In genomic region chr7:128344928-128345653, GRCm38 (mm10) we compare ENCODE assay signal across 8 mouse cellular contexts. TPM values are rescaled to one million over a fixed set of nuclear protein-coding genes. Genes with fewer than 3 reads are reported as not detected.
A peak's percentile ranks its signal among the peaks of the same experiment; 100 is the strongest.
DNase-seq lines count a peak whose midpoint lies in the region; ATAC-seq and TF ChIP-seq lines count a peak whose summit lies in the region.

No protein-coding gene starts in this region.

- ATAC-seq in forebrain, embryonic 13.5 days = peak; percentile 58
- ATAC-seq in hematopoietic stem cell, adult 5-6 weeks (replicated peaks in 1 of 2; ENCODE audit: insufficient read depth in 1 of 2, low FRiP score in 2 of 2, low TSS enrichment in 1 of 2, low read depth in 1 of 2, poor library complexity in 2 of 2, severe bottlenecking in 2 of 2) = peak; percentile 81 to 87
- peak; percentile 79 for ATAC-seq in lung, postnatal 0 days

- no peak overlapping the region for H3K27ac ChIP-seq in MEL (ENCODE audit: control insufficient read depth, low read depth, low read length)
- H3K27ac ChIP-seq in forebrain, embryonic 13.5 days = no peak overlapping the region
- H3K27ac ChIP-seq in lung, postnatal 0 days (ENCODE audit: low read length) = no peak overlapping the region

- no peak overlapping the region for H3K4me3 ChIP-seq in MEL (ENCODE audit: control insufficient read depth in 1 of 2, insufficient read depth in 1 of 2, low read depth in 2 of 2, low read length in 2 of 2)
- no peak overlapping the region for H3K4me3 ChIP-seq in forebrain, embryonic 13.5 days
- no peak overlapping the region for H3K4me3 ChIP-seq in lung, postnatal 0 days (ENCODE audit: low read depth, low read length)

- no peaks in the 10 kb centered on the region for H3K79me2 ChIP-seq in MEL (ENCODE audit: control insufficient read depth, insufficient read depth, low read length, poor library complexity)

- 70% methylated on average over 6 of the region's 6 CpGs for WGBS in forebrain, embryonic 13.5 days
- WGBS in lung, postnatal 0 days = 54% methylated on average over 6 of the region's 6 CpGs

- no peak overlapping the region for H3K4me2 ChIP-seq in forebrain, embryonic 13.5 days
- no peak overlapping the region for H3K4me2 ChIP-seq in lung, postnatal 0 days (replicated peaks; ENCODE audit: low read depth, low read length)

- no peaks in the 10 kb centered on the region for H3K36me3 ChIP-seq in MEL (ENCODE audit: control insufficient read depth in 1 of 2, insufficient read depth in 2 of 2, low read length in 2 of 2)
- no peaks in the 10 kb centered on the region for H3K36me3 ChIP-seq in forebrain, embryonic 13.5 days (ENCODE audit: poor library complexity, severe bottlenecking)
- H3K36me3 ChIP-seq in lung, postnatal 0 days (ENCODE audit: insufficient read depth, low read length) = no peaks in the 10 kb centered on the region

- peak; percentile 96 to 100 (median 99) for TF ChIP-seq CTCF in MEL (IDR thresholded peaks at IDR 0.05 in 2 of 3, conservative IDR thresholded peaks at IDR 0.05 in 1 of 3; ENCODE audit: control insufficient read depth in 1 of 3, insufficient read depth in 1 of 3, low read depth in 2 of 3, low read length in 3 of 3, poor library complexity in 1 of 3, severe bottlenecking in 1 of 3)
- peak; percentile 99 for TF ChIP-seq CTCF in lung, postnatal 0 days (IDR thresholded peaks at IDR 0.05)

- DNase-seq in MEL (ENCODE audit: low read depth, low spot score) = peak; percentile 77
- peak; percentile 58 for DNase-seq in c-Kit-positive CD71-negative TER-119-negative erythroid progenitor cells, embryonic 14.5 days (ENCODE audit: low read depth)
- peak; percentile 78 to 84 for DNase-seq in layer of hippocampus, postnatal 10 days (ENCODE audit: low spot score in 2 of 2)
- peak; percentile 87 for DNase-seq in lung, postnatal 0 days (ENCODE audit: low spot score)
- peak; percentile 57 for DNase-seq in right cerebral cortex, adult 18-20 months
- peak; percentile 58 for DNase-seq in urinary bladder, adult 2 months (ENCODE audit: low spot score)

- H3K4me1 ChIP-seq in MEL (ENCODE audit: control insufficient read depth in 1 of 2, insufficient read depth in 2 of 2, low read length in 2 of 2) = no peaks in the 10 kb centered on the region
- H3K4me1 ChIP-seq in forebrain, embryonic 13.5 days = peaks cover 6% of the 10 kb centered on the region
- no peaks in the 10 kb centered on the region for H3K4me1 ChIP-seq in lung, postnatal 0 days (ENCODE audit: insufficient read depth, low read depth, low read length)

- no peak for TF ChIP-seq POLR2A in MEL (IDR thresholded peaks at IDR 0.05; ENCODE audit: control insufficient read depth in 1 of 2, insufficient read depth in 1 of 2, low read depth in 1 of 2, low read length in 2 of 2, poor library complexity in 1 of 2)

- no peaks in the 10 kb centered on the region for H3K9me3 ChIP-seq in MEL (replicated peaks; ENCODE audit: insufficient read depth, low read length)
- no peaks in the 10 kb centered on the region for H3K9me3 ChIP-seq in forebrain, embryonic 13.5 days (replicated peaks)
- H3K9me3 ChIP-seq in lung, postnatal 0 days (ENCODE audit: low read length) = no peaks in the 10 kb centered on the region

- no peak overlapping the region for H3K9ac ChIP-seq in MEL (ENCODE audit: control insufficient read depth, low read depth, low read length, poor library complexity, severe bottlenecking)
- no peak overlapping the region for H3K9ac ChIP-seq in forebrain, embryonic 13.5 days
- H3K9ac ChIP-seq in lung, postnatal 0 days (replicated peaks; ENCODE audit: low read depth) = no peak overlapping the region

- TF ChIP-seq EP300 in MEL (IDR thresholded peaks at IDR 0.05; ENCODE audit: low read depth in 1 of 2, low read length in 2 of 2) = no peak
- no peak for TF ChIP-seq EP300 in lung, postnatal 0 days (IDR thresholded peaks at IDR 0.05)

- no peak; the same call in none of the 2 replicates for TF ChIP-seq RAD21 in MEL (IDR thresholded peaks at IDR 0.05; ENCODE audit: low read depth, low read length)

- peaks cover 0 to under 1% of the 10 kb centered on the region in 2 experiments; a peak in 1 of 4 replicates for H3K27me3 ChIP-seq in MEL (ENCODE audit: control insufficient read depth in 1 of 2, insufficient read depth in 2 of 2, low read length in 2 of 2)
- H3K27me3 ChIP-seq in forebrain, embryonic 13.5 days = no peaks in the 10 kb centered on the region
- H3K27me3 ChIP-seq in lung, postnatal 0 days (replicated peaks; ENCODE audit: insufficient read depth, low read length) = no peaks in the 10 kb centered on the region

TF ChIP-seq in MEL, 35 proteins besides CTCF, POLR2A, EP300 and RAD21:
- 0 out of 2 replicates have a peak, but pooled peaks have one; percentile 24 for TF ChIP-seq JUND (IDR thresholded peaks at IDR 0.05; ENCODE audit: low read depth, low read length)
- no peak for TF ChIP-seq KAT2A (conservative IDR thresholded peaks at IDR 0.05; ENCODE audit: low read depth, low read length)
- no peak for TF ChIP-seq CHD2 (IDR thresholded peaks at IDR 0.05; ENCODE audit: low read length)
- peak; percentile 99 for TF ChIP-seq ZC3H11A (IDR thresholded peaks at IDR 0.05; ENCODE audit: low read depth, low read length)
- 0 out of 2 replicates have a peak, but pooled peaks have one; percentile 24 for TF ChIP-seq SIN3A (IDR thresholded peaks at IDR 0.05; ENCODE audit: low read length)
- TF ChIP-seq ZKSCAN1 (IDR thresholded peaks at IDR 0.05; ENCODE audit: low read depth, low read length) = no peak
- no peak for TF ChIP-seq MXI1 (IDR thresholded peaks at IDR 0.05; ENCODE audit: low read depth, low read length)
- TF ChIP-seq SMC3 (IDR thresholded peaks at IDR 0.05; ENCODE audit: low read depth, low read length) = peak; percentile 100

RNA-seq across cellular contexts. Expression of gene BC017158, which starts 47.1 kb away (rescaled TPM):
- 16.2 and 19.8 TPM in 2 replicates for total RNA-seq in MEL (2012; rRNA removed)
- 10 to 100 TPM in 1 of 2 experiments, not detected in 1; 41.6 TPM for polyA plus RNA-seq in MEL (2012; ENCODE audit: insufficient read depth in 1 of 2, insufficient read length in 2 of 2, low read depth in 1 of 2, low replicate concordance in 2 of 2, missing spikeins in 1 of 2)
- polyA plus RNA-seq in forebrain, embryonic 13.5 days (2015; fragmentation: Nextera tagmentation; extraction: Ambion mirVana) = 11.4 and 12.1 TPM in 2 replicates
- 20.9 and 22.7 TPM in 2 replicates for total RNA-seq in hematopoietic stem cell, adult 5-6 weeks (2017)
- 10 to 100 TPM; 23.0 to 23.2 TPM for total RNA-seq in layer of hippocampus, postnatal 10 days (2021)
- polyA plus RNA-seq in lung, postnatal 0 days (2015; fragmentation: Nextera tagmentation; extraction: Ambion mirVana) = 15.7 and 16.7 TPM in 2 replicates
- polyA plus RNA-seq in urinary bladder, adult 2 months (2012; rRNA removed) = 36.3 and 39.5 TPM in 2 replicates
